Mouse (Mus musculus) kidney, adult 9 months (tissue): ENCODE results near the gene Sirt2.
A peak's percentile ranks its signal among the peaks of the same experiment; 100 is the strongest.

ENCODE experiments used
- DNase-seq: peaks from one replicate; pipeline ENCODE4 v3.0.0; 2022

Gene Sirt2

DNA sequence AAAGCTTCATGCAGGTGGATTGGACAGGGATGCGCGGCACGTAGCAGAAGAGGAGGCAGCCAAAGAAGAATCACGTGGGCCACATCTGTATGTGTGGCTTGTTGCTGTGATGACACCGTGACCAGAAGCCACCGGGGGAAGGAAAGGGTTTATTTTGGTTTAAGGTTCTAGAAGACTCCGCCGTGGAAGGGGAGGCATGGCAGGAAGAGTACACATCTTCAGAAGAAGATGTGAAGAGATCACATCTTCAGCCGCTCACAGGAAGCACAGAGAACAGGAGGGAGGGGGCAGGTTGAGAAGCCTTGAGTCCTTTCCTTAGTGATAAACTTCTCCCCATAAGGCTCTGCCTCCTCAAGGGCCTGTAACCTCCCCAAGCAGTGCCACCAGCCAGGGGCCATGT is 33.5 kb downstream of the Sirt2 start:
- no peak for DNase-seq

DNA sequence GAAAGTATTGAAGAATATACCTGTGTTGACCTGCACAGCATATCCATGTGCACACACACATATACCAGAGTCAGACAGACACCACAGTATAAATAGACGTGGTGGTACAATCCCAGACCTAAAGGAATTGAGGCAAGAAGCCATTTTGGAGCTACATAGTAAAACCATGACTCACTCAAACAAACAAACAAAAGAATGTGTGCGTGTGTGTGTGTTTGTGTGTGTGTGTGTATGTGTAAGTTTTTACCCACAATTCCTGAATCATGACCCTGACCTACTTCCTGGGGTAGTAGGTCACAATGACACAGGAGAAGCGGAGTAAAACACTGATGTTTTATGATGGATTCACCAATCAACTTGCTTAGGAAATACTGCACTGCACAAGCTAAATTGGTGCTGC is 34.9 kb downstream of the Sirt2 start:
- no peak for DNase-seq

DNA sequence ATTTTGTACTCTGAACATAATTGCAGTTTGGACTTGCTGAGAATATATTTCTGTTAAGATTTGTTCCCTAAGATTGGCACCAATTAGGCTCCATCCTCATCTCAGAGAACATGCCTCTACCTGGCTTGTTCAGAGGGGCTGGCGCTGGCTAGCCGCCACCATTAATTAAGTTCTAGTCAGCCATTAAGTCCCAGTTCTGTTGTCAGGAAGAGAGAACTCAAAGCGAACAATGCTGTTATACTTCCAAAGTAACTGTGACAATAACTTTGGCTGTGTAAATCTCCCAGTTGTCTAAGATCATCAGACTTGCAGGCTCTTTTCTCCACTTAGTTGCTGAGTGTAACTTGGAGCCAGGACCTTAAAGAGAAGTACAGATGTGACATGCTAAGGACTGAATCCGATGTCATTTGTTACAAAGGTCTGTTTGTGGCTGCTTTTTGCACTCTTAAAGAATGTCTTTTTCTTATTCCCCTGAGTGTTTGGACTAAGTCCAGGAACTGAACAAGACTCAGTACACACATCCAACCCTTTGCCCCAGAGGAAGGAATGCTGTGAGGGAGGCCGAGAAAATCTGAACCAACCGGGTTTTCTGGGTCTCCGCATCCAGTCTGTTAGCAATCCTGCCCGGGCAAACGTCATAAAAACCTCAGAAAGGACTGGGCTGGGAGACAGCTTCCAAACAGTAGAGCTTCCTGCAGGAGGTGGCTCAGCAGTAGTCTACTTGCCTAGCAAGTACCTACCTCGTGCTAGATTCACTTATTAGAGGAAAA is 35.6 kb downstream of the Sirt2 start:
- peak; percentile 83 for DNase-seq

DNA sequence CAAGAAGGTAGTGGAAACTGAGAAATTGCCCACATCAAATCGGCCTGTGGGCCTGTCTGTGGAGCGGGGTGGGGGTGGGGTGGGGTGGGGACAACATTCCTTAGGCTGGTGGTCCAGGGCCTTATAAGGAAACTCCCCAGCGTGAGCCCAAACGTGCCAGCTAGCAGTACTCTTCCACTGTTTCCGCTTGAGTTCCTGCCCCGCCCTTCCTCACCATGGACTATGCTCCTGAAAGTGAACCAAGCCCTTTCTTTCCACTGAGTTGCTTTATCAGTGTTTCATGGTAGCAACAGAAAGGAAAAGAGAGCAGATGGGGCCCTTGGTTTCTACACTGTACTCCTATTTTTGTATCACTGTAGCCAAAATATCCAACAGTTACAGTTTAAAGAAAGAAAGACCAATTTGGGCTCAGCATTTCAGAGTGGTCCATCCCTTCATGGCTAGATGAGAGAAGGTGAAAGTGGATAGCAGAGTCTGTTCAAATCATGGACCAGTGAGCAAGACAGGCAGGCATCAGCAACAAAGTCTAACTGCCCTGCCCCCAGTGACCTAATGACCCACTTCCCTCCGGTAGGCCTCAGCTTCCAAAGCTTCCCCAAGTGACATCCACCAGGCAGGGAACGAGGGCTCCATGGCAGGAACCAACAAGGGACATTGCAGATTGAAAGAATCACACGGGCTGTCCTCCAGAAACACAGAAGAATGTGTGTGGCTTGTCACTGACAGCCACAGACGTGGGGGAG is 36.5 kb downstream of the Sirt2 start:
- peak; percentile 87 for DNase-seq

DNA sequence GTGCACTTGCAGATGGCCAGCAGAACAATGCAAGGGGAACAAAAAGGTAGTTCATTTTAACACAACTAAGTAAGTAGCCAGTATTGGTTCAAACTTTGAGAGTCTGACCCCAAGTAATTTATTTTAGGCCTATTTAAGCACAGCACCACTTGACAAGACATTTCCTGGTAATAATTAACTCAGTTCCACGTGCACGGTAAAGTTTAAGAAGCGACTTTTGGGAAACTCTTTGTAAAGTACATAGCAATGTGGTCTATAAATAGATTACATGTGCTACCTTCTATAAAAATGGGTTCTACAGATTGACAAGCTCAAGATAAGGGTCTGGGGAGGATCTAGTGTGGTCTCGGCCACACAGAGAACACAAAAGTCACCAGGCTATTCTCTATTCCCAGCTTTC is 37.2 kb downstream of the Sirt2 start:
- peak; percentile 58 for DNase-seq

DNA sequence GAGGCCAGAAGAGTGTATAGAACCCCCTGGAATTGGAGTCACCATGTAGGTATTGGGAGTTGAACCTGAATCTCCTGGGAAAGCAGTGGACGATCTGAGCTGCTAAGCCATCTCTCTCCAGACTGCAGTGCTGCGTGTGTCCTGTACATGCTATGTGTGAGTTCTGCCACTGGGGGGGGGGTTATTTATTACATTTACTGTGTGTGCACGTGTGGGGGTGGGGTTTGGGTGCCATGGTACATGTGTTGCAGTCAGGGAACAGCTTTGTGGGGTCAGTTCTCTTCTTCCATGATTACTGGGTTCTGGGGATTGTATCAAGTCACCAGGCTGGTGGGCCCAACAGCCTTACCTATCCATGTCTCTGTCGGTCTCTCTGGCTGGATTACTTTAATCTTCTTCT is 40.3 kb downstream of the Sirt2 start:
- DNase-seq = no peak

DNA sequence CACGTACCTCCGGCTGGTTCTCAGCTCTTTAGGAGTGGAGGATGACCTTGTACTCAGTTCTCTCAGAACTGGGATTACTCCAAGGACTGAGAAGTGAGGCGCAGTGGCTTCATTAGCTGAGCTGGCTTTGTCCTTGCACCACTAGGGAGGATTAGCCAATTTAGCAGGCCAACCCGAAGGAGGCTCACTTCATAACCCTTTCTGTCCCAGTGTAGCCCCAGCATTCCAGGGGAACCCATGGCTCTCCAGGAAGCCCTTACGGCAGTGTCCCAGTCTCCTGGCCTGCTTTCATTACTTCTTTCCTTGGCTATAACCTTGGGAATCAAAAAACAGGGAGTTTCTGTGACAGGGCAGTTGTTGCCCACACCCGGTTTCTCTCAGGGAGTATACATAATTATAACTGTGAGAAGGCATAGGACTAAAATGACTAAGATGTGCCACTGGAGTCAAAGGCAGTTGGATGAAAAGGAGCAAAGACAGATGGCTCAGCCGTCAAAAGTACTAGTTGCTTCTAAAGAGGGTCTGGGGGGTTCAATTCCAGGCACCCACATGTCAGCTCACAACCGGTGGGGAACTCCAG is 41.2 kb downstream of the Sirt2 start:
- DNase-seq = peak; percentile 56

DNA sequence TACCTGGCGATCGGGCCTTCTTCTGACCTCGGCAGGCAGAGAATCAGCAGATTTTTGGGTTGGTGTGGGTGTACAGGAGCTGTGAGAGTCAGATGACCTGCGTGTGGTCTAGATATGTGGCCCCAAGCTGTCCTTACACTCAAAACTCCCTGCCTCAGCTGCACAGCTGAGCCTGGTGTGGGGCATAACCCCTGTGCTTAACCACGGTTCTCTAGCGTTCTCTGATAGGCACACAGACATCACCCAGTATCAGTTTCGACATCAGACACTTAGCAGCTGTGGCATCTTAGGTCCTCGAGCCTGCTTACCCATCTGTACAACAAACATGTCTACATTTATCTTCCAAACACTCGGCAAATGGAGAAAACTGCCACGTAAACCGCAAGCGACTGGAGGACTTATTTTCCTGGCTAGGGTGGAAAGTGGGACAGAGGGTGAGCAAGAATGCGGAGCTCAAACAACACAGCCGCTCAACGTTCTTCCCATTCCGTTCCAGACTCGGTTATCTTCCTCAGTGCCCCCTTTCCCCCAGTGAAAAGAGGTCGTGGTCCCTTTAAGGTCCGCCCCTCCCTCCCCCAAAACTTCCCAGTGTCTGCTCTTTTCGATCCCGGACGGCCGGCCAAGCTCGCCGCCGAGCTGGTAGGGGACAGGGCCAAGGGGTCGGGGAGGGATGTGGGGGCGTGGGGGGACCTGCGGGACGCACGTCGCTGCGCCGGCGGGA is 41.8 kb downstream of the Sirt2 start, which contains the start of gene Hnrnpl:
Gene Hnrnpl, plus strand, starts transcription at position 321 of the 721 bp plus-strand sequence.
- peak; percentile 67 for DNase-seq

DNA sequence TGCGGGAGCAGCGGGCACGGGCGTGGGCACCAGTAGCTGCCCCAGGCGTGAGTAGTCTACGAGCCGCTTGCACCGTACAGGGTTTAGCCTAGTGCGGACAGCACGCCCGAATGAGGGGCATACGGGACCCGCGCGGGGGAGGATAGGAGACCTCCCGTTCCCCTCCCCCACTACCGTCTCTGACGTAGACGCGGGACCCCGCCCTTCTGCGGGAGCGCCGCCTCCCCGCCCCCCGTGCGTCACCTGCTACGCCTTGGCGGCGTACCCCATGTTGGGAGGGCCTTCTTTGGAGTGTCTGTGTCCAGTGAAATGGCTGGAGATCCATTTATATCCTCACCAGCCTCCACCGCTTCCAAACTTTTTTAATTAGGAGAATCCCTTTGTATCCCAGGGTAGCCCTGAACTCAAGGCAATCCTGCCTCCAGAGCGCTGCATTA is 42.4 kb downstream of the Sirt2 start:
- DNase-seq = peak; percentile 96

DNA sequence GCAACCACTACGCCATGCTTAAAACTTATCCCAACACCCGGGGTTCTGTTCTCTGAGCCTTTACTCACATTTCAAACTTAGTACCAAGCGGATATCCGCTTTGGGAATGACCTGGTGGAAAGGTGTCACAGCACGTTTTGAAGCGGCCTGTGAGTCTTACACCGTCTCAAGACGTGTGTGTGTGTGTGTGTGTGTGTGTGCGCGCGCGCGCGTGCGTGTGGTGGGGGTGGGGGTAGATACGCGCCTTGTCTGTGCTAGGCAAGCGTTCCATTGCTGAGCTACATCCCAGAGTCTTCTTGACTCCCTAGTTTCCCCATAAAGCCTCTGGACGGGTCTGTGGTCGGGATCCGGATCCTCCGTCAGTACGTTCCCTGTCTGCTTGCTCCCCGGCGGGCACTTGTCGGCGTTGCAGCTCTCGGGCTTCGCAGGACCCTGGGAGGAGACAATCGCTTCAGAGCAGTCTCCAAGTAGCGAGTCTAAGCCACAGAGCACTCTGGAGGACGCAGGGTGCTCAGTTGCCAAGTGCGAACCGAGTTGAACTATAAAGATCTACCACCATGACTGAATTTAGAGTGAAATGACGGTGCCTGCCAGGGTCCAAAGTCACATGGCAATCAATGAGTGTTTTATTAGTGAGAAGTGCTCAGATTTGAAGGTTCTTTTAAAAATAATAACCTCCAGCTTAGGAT is 43.0 kb downstream of the Sirt2 start:
- DNase-seq = peak; percentile 69

DNA sequence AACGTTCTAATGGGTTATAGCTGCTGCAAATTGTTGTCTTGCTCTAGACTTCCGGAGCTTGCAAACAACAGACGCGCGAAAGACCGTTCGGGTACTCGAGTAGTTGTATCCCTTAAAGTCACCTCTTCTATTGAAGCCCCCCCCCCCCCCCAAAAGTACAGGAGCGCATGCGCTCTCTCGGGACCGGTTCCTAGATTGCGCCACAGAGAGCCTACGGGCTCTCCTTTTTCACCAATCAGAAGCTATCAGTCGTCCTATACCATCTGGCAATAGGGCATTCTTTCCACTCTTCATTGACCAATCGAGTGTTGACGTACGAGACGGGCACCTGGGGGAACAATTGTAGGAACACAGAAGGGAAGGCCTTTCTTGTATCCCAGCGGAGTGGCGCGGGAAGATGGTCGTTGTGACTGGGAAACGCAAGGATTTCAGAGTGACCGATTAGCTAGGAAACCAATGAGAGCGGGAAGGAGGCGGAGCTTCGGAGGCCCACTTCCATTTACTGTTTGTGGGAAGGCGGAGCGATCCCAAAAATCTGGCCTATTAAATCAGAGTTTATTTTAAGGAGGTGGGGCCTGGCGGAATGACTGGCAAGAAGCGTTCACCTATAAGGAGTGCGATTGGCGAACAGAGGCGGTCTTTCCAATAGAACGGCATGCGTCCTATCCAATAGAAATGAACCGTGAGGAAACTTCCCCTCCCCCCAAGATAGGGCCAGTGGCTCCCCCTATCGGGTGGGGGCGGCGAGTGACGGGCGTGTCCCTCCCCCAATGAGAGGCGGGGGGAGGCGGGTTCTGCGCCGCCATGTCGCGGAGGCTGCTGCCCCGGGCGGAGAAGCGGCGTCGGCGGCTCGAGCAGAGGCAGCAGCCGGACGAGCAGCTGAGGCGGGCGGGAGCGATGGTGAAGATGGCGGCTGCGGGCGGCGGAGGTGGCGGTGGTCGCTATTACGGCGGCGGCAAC is 43.9 kb downstream of the Sirt2 start:
- DNase-seq = peak; percentile 100

DNA sequence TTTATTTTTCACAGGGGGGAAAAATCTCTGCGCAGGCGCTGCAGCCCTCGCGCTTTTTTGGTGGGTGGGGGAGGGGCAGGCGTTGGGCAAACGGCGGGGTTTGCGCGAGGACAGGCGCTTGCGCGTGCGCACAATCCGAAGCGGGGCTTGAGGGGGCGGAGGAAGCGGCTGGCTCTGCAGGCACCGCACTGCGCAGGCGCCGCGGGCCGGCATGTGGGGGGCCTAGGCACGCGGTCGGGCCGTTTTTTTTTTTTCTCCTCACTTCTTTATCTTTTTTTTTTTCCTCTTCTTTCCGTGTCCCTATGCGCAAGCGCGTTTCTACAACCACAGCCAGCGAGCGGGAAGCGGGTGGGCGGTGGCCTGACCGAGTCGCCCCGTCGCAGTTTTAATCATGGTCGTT is 44.7 kb downstream of the Sirt2 start:
- DNase-seq = peak; percentile 90

DNA sequence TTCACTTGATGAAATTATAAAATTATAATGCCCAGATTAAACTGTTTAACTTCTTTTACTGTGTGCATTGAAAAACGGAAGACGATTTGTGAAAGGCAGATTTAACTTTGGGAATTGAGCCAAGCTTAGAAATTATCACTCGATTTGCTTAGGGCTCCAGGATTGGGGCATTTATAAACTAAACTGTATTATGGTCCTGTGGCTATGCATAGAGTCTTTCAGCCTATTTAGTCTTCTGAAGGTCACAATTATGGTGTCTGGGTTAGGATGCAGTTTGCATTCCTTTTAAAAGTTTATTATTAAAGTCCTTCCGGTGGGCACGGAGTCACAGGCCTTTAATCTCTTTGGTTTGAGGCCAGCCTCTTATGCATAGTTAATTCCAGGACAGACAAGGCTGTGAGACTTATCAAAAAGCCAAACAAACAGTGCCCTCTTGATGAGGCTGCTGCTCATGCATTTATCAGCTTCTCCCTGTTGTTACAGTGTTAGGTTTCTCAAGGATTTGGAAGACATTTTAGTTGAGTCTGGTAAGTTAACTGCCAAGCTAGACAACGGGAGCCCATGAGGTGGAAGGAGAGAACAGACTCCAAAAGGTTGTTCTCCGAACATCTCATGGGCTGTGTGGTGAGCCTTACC is 45.2 kb downstream of the Sirt2 start:
- DNase-seq = no peak

DNA sequence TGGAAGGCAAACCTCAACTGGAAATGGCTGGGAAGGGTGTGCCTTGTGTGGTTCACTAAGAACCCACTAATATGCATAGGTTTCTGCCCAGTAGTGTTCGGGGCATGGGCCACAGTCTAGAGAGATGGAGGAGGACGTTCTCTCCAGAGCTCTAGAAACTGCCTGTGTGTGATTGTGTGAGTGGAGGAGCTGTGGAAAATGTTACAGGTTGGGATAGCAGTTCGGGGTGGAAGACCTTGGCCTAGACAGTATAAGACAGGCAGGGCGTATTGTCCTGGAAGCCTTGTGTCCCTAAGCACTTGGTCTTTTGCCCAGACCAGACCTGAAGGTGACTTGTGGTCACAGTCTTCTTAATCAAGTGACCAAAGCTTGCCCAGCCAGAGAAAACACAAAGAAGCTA is 45.9 kb downstream of the Sirt2 start:
- no peak for DNase-seq

DNA sequence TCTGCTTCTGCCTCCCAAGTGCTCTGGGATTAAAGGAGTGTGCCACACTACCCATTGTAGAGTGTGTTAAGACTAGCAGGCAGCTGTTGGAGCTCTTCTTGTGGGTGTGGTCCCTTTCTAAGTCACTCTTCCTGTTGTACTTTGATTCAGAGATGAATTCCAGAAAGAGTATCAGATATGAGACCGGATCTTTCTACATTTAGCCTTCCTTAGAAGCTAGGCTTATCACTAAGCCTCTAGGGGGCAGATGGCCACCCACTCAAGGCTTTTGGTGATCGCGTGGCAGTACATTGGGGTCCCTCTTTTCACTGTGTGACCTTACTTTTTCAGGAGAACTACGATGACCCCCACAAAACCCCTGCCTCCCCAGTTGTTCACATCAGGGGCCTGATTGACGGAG is 46.4 kb downstream of the Sirt2 start:
- DNase-seq = no peak

DNA sequence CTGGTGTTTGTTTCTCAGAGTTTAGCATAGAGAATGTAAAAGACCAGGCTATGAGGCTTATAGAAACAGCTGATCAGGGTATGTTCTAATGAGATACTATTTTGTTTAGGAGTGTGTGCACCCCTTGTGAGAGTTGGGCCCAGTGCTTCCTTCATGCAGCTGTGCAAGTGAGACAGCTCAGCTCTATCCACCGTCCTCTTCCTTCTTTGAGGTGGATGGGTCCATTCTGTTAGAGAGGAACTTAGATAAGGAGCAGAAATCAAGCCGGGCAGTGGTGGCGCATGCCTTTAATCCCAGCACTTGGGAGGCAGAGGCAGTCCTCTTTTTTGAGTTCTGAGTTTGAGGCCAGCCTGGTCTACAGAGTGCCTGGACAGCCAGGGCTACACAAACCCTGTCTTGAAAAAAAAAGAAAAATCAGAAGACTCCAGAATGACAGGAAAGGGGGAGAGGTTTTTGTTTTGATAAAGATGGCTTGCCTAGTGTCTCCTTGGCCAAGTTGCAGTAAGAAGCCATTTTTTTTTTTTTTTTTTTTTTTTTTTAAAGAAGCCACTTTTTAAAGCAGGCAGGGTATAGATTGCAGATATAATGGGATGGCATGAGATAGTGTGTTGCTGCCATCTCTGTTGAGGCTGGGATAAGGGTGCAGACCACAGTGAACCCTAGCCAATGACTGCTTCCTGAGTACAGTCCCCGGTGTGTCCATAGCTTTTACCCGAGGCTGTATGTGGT is 47.9 kb downstream of the Sirt2 start:
- DNase-seq = no peak

DNA sequence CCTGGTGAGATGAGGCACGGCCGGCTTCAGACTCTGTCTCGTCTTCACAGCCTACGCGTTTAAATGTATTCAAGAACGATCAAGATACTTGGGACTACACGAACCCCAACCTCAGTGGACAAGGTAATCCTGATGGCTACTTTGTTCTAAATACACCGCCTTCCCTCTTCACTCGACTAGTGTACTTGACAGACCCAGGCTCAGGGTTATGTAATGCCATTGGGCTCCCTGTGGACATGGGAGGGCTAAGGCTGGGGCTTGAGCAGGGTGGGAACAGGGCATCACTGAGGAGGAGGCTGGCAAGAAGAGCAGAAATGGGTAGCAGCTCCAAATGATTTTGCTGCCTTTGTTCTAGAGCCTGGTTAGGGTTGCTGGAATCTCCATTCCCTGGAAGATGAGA is 48.7 kb downstream of the Sirt2 start:
- DNase-seq = no peak

DNA sequence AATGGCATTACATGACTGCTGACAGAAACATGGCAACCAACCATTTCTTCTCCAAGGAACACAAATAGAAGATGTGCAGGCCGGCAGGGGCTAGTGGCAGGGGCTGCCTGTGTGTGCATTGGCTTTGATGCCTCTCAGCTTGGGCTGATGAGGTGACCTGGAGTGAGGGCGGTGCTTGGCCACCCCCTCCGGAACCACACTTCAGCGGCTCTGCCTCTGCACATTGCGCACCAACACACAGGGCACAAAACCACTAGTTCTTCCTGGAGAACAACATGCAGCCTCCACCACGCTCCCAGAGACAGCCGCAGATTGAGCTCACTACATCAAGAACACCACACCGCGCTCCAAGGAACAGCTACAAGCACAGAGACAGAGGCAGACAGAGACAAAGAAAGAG is 49.7 kb downstream of the Sirt2 start:
- no peak for DNase-seq

DNA sequence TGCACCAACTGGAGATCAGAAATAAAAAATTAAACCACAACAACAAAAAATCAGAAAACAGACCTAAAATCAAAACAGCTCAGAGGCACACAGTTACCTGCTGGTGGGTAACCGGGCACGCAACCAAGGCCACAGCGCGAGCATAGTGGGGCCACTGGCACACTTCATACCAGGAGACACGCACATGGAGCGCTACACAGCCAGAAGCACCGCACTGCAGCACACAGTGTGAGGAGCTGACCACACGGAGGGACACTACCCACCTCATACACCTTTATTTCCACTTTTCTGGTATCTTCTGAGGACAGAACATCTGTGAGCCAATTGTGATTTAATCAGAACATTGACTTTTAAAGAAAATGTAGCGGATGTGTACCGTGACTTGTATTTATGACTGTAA is 50.4 kb downstream of the Sirt2 start:
- no peak for DNase-seq

DNA sequence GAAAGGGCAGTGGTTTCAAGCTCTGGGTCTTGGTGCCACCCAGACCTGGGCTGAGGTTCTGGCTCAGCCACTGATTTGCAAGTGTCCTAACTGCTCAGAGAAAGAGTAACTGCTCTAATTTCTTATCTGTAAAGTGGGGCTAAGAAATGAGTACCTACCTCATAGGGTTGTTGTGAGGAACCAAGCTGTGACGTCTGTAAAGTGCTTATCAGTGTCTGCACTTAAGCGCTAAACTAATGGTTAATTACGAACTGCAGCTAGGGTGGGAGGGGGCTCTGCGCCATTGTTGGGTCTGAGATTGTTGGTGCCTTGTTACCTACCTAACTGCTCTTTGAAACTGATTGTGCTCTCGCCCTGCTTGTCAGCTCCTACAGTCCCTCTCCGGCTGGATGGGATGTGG is 51.0 kb downstream of the Sirt2 start:
- no peak for DNase-seq
